Mouse (Mus musculus): ENCODE data around the gene Adgrg1. TPM values are rescaled to one million over a fixed set of nuclear protein-coding genes. Genes with fewer than 3 reads are reported as not detected.
"Not testable (repeated sequence)": the region's sequence is repeated elsewhere in the genome, so short reads cannot be mapped to it uniquely, and the experiment has no call there.

Adgrg1 gene
- polyA plus RNA-seq, 1 experiment from 2014 or later = 66.2 TPM

DNA sequence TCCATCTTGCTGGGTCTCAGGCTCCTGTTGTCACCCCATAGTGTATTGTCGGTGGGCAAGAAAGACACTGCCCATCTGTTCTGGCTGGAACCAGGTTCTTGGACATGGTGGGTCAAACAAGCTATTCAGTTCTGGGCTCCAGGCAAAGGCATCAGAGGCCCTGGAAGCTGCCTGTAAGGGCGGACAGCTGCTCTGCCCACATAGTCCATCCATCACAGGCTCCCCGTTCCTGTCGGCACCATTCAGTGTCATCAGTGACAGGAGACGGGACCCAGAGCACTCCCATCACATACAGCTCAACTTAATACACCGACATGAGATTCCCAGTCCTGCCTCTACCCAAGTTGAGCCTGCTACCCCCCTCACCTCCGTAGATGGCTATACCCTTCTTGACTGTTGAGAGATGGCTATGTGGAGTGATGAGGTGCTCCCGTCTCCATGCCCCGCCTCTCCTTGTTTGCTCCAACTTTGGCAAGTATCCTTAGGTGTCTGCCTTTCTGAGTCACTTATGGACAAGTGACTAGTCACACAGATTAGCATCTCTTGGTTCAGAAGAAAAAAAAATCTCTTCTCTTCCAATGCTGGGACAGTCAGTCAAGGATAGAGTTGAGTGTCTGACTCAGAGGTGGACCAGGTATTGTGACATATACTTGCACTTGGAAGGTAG lies 43.6 kb downstream of the Adgrg1 start:
- Histone ChIP-seq H3K9me3 (ENCODE audit: low read length) (no peaks in the 10 kb centered on the region), H3K4me3 (ENCODE audit: low read length) (no peak overlapping the region), H3K27me3 (ENCODE audit: insufficient read depth, low read length) (no peaks in the 10 kb centered on the region), H3K36me3 (ENCODE audit: insufficient read depth, low read length) (0 out of 2 replicates have a peak, but pooled peaks cover 10% of the 10 kb centered on the region), H3K4me2 (replicated peaks; ENCODE audit: low read depth, low read length) (no peak overlapping the region), H3K9ac (replicated peaks; ENCODE audit: low read length) (no peak overlapping the region), H3K27ac (ENCODE audit: low read length) (no peak overlapping the region), H3K4me1 (ENCODE audit: insufficient read depth, low read length) (peaks cover 4% of the 10 kb centered on the region; the same call in 1 of the 2 replicates)
- ATAC-seq (ENCODE audit: low FRiP score, low TSS enrichment) = no peak
- 82% methylated on average over 9 of the region's 9 CpGs for WGBS

DNA sequence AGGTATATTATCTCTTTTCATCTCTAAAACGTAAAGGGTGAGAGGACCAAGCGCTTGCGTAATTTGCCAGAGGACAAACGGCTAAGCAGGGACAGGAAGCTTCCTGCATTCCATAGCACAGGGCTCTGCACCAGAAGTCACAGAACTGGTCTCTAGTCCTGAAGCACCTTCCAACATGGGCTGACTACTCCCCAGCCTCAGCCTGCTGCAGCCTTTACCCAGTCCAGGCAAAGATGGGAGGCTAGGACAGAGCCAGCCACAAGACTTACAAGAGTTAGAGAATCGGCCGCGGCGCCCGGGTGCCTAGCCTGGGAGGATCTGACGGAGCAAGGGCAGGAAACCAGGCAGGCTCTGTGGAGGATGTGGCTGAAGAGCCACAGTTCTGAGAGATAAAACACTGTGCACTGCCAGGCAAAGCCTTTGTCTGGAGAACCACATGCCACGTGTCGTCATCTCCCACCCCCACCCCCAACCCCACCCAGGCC lies 45.8 kb downstream of the Adgrg1 start:
- 55% methylated on average over 12 of the region's 12 CpGs for WGBS
- peak overlapping the region; percentile 22 for H3K4me2 ChIP-seq (replicated peaks; ENCODE audit: low read depth, low read length)
- H3K27me3 ChIP-seq (ENCODE audit: insufficient read depth, low read length) = no peaks in the 10 kb centered on the region
- no peak overlapping the region for H3K4me3 ChIP-seq (ENCODE audit: low read length)
- peaks cover 7% of the 10 kb centered on the region; the same call in 1 of the 2 replicates for H3K4me1 ChIP-seq (ENCODE audit: insufficient read depth, low read length)
- H3K9ac ChIP-seq (replicated peaks; ENCODE audit: low read length) = no peak overlapping the region
- H3K27ac ChIP-seq (ENCODE audit: low read length) = peak overlapping the region; percentile 81
- H3K9me3 ChIP-seq (ENCODE audit: low read length) = no peaks in the 10 kb centered on the region
- H3K36me3 ChIP-seq (ENCODE audit: insufficient read depth, low read length) = no peaks in the 10 kb centered on the region
- ATAC-seq (ENCODE audit: low FRiP score, low TSS enrichment) = 0 out of 2 replicates have a peak, but pooled peaks have one; percentile 53

DNA sequence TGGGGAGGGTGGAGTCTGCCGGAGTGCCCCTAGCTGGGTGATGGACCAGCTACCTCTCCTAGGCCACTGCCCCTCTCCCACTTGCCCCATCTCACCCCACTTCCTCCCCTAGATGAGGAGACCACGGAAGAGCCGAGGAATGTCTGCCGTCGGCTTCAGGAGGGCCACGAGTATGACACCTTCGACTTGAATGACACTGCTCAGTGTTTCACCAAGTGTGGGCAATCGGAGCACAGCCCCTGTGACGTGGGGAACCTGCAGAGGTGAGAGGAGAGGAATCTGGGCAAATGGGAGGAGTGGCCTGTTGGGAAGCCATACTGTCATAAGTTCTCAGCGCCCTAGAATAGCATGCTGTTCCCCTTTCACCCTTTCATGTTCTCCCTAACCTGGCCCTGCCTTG lies 46.3 kb downstream of the Adgrg1 start:
- H3K4me3 ChIP-seq (ENCODE audit: low read length) = no peak overlapping the region
- H3K4me1 ChIP-seq (ENCODE audit: insufficient read depth, low read length) = peaks cover 7% of the 10 kb centered on the region; the same call in 1 of the 2 replicates
- H3K36me3 ChIP-seq (ENCODE audit: insufficient read depth, low read length) = no peaks in the 10 kb centered on the region
- WGBS = 63% methylated on average over 10 of the region's 10 CpGs
- no peak for ATAC-seq (ENCODE audit: low FRiP score, low TSS enrichment)
- H3K4me2 ChIP-seq (replicated peaks; ENCODE audit: low read depth, low read length) = peak overlapping the region; percentile 22
- no peaks in the 10 kb centered on the region for H3K27me3 ChIP-seq (ENCODE audit: insufficient read depth, low read length)
- H3K27ac ChIP-seq (ENCODE audit: low read length) = peak overlapping the region; percentile 81; the same call in 1 of the 2 replicates
- H3K9ac ChIP-seq (replicated peaks; ENCODE audit: low read length) = no peak overlapping the region
- no peaks in the 10 kb centered on the region for H3K9me3 ChIP-seq (ENCODE audit: low read length)

DNA sequence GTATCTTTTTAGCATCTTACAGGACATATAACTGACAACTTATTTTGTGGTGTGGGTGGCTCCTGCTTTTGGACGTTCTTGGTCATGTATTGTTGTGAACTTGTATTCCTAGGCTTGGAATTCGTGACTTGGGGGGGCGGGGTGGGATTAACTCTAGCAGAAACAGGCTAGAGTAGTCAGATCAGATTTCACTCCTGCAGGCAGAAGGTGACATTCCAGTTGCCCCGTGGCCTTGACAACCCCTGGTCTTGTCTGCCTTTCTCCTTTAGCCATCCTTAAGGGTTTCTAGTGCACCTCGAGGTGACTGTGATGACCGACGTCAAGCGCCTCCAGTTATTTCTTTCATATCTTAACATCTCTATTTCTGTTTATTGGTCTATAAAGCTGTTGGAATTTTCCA lies 48.6 kb downstream of the Adgrg1 start:
- Histone ChIP-seq H3K4me2 (replicated peaks; ENCODE audit: low read depth, low read length) (no peak overlapping the region), H3K27ac (ENCODE audit: low read length) (no peak overlapping the region), H3K36me3 (ENCODE audit: insufficient read depth, low read length) (no peaks in the 10 kb centered on the region), H3K4me1 (ENCODE audit: insufficient read depth, low read length) (peaks cover 7% of the 10 kb centered on the region; the same call in 1 of the 2 replicates), H3K9me3 (ENCODE audit: low read length) (no peaks in the 10 kb centered on the region), H3K4me3 (ENCODE audit: low read length) (no peak overlapping the region), H3K9ac (replicated peaks; ENCODE audit: low read length) (no peak overlapping the region), H3K27me3 (ENCODE audit: insufficient read depth, low read length) (no peaks in the 10 kb centered on the region)
- ATAC-seq (ENCODE audit: low FRiP score, low TSS enrichment) = no peak
- WGBS = 25% methylated on average over 8 of the region's 8 CpGs

DNA sequence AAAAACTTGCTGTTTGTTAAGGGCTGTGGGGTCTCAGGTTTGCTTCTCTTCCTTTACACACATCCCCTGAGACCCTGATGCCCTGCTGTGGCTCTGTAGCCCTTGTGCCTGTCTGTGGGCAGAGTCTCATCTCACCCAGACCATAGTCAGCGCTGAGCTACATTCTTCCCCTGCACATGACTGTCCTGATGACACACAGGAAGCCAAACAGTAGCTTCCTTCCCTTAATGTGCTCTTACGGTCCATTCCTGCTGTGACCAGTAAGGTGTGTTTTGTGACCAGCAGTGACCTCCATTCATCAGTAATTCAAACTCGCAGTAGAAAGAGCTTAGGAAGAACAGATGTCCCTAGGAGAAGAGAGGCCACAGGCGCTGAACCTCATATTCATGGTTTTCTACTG lies 49.8 kb downstream of the Adgrg1 start:
- no peaks in the 10 kb centered on the region for H3K9me3 ChIP-seq (ENCODE audit: low read length)
- H3K36me3 ChIP-seq (ENCODE audit: insufficient read depth, low read length) = no peaks in the 10 kb centered on the region
- no peaks in the 10 kb centered on the region for H3K27me3 ChIP-seq (ENCODE audit: insufficient read depth, low read length)
- no peak overlapping the region for H3K9ac ChIP-seq (replicated peaks; ENCODE audit: low read length)
- WGBS = 62% methylated on average over 4 of the region's 4 CpGs
- H3K4me1 ChIP-seq (ENCODE audit: insufficient read depth, low read length) = peaks cover 7% of the 10 kb centered on the region; the same call in 1 of the 2 replicates
- ATAC-seq (ENCODE audit: low FRiP score, low TSS enrichment) = no peak
- H3K4me3 ChIP-seq (ENCODE audit: low read length) = no peak overlapping the region
- H3K27ac ChIP-seq (ENCODE audit: low read length) = no peak overlapping the region
- no peak overlapping the region for H3K4me2 ChIP-seq (replicated peaks; ENCODE audit: low read depth, low read length)

DNA sequence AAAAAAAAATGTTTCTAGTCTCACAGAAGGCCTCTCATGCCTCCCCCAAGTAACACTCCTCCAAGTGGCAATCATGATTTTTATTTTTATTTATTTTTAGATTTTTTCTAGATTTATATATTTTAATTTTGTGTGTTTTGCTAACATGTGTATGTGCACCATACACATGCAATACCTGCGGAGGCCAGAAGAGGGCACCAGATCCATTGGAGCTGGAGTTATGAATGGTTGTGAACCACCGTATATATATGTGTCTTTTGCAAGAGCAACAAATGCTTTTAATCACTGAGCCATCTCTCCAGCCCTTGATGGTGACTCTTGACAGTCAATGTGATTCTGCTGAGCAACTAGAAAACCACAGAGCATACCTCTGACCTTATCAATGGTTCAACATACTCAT lies 50.9 kb downstream of the Adgrg1 start:
- Histone ChIP-seq H3K4me3 (ENCODE audit: low read length) (no peak overlapping the region), H3K4me1 (ENCODE audit: insufficient read depth, low read length) (peaks cover 7% of the 10 kb centered on the region; the same call in 1 of the 2 replicates), H3K9ac (replicated peaks; ENCODE audit: low read length) (no peak overlapping the region), H3K9me3 (ENCODE audit: low read length) (no peaks in the 10 kb centered on the region), H3K4me2 (replicated peaks; ENCODE audit: low read depth, low read length) (no peak overlapping the region), H3K36me3 (ENCODE audit: insufficient read depth, low read length) (no peaks in the 10 kb centered on the region), H3K27me3 (ENCODE audit: insufficient read depth, low read length) (no peaks in the 10 kb centered on the region), H3K27ac (ENCODE audit: low read length) (no peak overlapping the region)
- no peak for ATAC-seq (ENCODE audit: low FRiP score, low TSS enrichment)
- 74% methylated on average over 2 of the region's 2 CpGs for WGBS

DNA sequence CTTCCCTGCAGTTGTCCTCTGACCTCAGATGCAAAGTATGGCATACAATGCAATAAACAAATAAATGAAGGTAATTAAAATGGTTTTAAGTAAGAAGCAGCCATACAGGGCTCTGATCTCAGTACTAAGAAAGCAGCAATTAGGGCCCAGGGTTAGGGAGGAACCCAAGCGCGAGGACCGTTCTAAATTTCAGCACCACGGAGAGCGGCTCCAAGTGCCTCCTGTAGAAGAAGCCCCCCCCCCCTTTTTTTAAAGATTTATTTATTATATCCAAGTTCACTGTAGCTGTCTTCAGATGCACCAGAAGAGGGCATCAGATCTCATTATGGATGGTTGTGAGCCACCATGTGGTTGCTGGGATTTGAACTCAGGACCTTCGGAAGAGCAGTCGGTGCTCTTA lies 53.8 kb downstream of the Adgrg1 start:
- not testable (repeated sequence) for H3K4me2 ChIP-seq (replicated peaks; ENCODE audit: low read depth, low read length); H3K36me3 ChIP-seq (ENCODE audit: insufficient read depth, low read length); H3K27me3 ChIP-seq (ENCODE audit: insufficient read depth, low read length); H3K27ac ChIP-seq (ENCODE audit: low read length); H3K9me3 ChIP-seq (ENCODE audit: low read length); H3K4me3 ChIP-seq (ENCODE audit: low read length); H3K4me1 ChIP-seq (ENCODE audit: insufficient read depth, low read length); ATAC-seq (ENCODE audit: low FRiP score, low TSS enrichment); H3K9ac ChIP-seq (replicated peaks; ENCODE audit: low read length)
- WGBS = 51% methylated on average over 7 of the region's 7 CpGs

DNA sequence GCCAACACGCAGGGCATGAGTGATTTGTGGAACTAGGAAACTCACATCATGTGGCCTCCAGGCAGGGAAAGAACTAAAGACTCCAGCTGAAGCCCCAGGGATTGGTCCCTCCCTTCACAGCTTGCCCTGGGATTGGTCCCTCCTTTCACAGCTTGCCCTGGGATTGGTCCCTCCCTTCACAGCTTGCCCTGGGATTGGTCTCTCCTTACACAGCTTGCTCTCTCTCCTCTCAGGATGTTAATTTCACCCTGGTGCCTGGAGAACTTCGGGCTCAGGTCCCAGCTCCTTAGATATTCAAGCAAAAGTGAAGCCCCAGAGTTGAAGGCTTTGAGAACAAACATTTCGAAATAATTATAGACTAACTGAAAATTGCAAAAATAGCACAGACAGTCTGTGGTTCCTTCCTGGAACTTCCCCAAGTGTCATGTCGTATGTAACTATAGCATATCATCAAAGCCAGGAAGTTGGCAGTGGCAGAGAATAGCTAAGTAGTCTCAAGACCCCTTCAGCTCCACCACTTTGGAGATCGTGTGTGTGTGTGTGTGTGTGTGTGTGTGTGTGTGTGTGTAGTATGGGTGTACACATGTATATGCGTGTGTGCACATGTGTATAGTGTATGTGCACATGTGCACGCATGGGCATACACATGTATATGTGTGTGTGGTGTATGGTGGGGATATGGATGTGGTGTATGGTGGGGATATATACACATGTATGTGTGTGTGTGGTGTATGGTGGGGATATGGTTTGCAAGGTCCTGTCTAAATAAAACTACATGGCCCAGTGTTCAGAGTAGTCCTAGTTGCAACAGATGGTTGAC lies 62.8 kb downstream of the Adgrg1 start:
- no peaks in the 10 kb centered on the region for H3K9me3 ChIP-seq (ENCODE audit: low read length)
- WGBS = 59% methylated on average over 7 of the region's 7 CpGs
- H3K36me3 ChIP-seq (ENCODE audit: insufficient read depth, low read length) = no peaks in the 10 kb centered on the region
- H3K27me3 ChIP-seq (ENCODE audit: insufficient read depth, low read length) = no peaks in the 10 kb centered on the region
- H3K4me1 ChIP-seq (ENCODE audit: insufficient read depth, low read length) = no peaks in the 10 kb centered on the region
- H3K9ac ChIP-seq (replicated peaks; ENCODE audit: low read length) = no peak overlapping the region
- H3K4me2 ChIP-seq (replicated peaks; ENCODE audit: low read depth, low read length) = no peak overlapping the region
- no peak overlapping the region for H3K4me3 ChIP-seq (ENCODE audit: low read length)
- peak; percentile 75 for ATAC-seq (ENCODE audit: low FRiP score, low TSS enrichment)
- H3K27ac ChIP-seq (ENCODE audit: low read length) = no peak overlapping the region

DNA sequence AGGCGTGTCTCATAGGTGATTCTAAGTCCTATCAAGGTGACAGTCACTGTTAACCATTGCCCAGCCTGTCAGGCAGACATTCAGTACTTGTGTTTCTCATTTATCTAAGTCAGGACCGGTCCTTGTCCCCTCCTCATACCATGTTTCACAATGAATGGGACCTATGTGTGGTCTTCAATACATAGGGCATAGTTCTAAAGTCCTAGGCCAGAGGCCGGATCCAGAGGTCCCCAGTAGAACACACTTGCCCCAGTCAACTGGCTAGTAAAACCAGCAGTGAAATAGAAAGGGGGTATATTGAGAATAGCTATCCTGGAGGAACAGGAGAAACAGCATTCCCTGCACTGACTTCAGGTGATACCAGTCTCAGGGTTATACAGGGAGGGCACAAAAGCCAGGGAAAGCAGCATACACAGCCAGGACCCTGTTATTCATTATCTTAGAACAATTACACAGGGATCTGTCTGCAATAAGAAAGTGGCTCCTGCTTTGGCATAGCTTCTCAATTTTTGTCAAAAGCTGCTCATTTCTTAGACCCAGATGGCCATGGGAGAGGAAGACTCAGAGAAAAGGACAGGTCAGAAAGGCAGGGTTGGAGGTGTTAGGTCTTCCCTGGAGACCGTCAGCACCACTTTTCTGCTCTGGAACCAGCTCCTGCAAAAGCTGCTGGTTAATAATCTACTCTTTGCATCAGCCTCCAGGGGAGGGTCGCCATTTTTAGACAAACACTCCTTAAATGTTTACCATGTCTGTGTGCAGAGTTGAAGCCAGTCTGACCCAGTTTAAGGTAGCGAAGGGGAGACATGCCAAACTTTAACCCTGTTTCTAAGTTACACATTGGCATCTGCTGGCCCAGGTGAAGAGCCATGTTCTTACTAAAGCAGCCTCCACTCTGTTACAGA lies 67.6 kb downstream of the Adgrg1 start:
- no peaks in the 10 kb centered on the region for H3K36me3 ChIP-seq (ENCODE audit: insufficient read depth, low read length)
- no peaks in the 10 kb centered on the region for H3K9me3 ChIP-seq (ENCODE audit: low read length)
- H3K4me3 ChIP-seq (ENCODE audit: low read length) = no peak overlapping the region
- peaks cover 12% of the 10 kb centered on the region for H3K4me1 ChIP-seq (ENCODE audit: insufficient read depth, low read length)
- WGBS = 58% methylated on average over 6 of the region's 6 CpGs
- H3K4me2 ChIP-seq (replicated peaks; ENCODE audit: low read depth, low read length) = no peak overlapping the region
- no peaks in the 10 kb centered on the region for H3K27me3 ChIP-seq (ENCODE audit: insufficient read depth, low read length)
- H3K9ac ChIP-seq (replicated peaks; ENCODE audit: low read length) = no peak overlapping the region
- H3K27ac ChIP-seq (ENCODE audit: low read length) = peak overlapping the region; percentile 93
- peak; percentile 95 for ATAC-seq (ENCODE audit: low FRiP score, low TSS enrichment)
